Mouse (Mus musculus) neural tube, embryonic 10.5 days (tissue): ENCODE measurements at regions not wholly inside any gene's neighbourhood (a gene's known extent, or its start where the extent isn't known, plus 50 kb on each side); places are given as distances from the start of the nearest gene placed in this dataset.

Experiments used
- DNase-seq: peaks from one replicate; pipeline ENCODE4 v3.0.0-alpha.2; 2017; ENCODE audit warnings: low spot score; ENCODE audit errors: extremely low spot score

DNA sequence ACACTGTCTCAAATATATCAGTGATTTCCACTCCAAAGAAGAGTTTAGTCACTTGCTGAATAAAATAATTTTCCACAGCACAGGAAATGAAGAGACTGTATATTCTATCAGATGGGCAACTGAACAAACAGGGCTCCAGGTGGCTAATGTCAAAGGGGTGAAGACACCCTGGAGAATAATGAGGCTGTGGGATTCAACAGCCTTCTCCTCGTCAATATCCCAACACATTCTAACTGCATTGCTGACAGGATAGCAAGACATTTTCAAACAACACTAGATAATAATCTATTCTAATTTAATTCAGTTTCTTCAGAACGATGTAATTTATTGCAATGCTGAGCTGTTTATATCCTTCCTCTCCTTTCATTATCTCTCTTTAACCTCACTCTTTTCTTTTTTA is 134.4 kb upstream of the Klhl13 start:
- DNase-seq = no peak

DNA sequence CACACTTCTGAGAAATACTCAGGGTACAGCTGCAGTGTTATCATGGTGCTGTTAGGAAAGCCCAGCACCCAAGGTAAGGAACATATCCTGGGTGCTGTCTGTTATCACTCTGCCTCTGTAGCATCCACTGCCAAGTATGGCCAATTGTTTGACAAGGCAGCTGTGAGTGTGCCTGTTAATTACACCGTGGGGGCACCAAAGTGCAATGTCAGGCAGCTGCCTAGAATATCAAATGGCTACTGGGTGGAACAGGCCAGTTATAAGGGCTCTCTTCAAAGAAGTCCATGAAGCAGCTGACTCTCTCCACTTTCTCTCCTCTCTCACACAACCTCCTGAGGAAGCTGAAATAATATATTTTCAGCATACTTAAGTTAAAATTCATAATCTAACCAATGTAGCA is 130.3 kb upstream of the Klhl13 start:
- peak; percentile 12 for DNase-seq

- no peak for DNase-seq
Observed at GRCm38 (mm10) chrX:23476868-23477267, 112.0 kb upstream of the Klhl13 start.

- peak; percentile 31 for DNase-seq
Observed at GRCm38 (mm10) chrX:23466031-23466430, 101.1 kb upstream of the Klhl13 start.

DNA sequence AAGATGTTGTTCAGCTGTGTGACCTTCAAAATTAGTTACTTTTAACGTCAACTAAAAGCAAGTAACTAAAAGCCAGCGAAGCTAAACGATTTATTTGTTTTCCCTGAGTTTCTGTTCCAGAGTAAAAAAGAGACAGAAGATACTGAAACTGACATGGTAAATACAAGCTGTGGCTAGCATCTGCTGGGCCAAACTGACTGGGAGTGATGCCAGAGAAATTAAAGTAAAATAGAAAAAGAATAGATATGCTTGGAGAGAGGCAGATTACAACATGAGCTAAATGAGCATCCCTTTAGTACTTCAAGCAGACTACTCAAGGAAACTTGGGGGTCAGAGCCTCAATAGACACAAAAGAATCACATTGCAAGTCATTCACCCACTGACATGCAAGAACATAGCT is 88.7 kb upstream of the Klhl13 start:
- no peak for DNase-seq

GRCm38 (mm10) chrX:23422746-23423145 is 57.9 kb upstream of the Klhl13 start:
- no peak for DNase-seq

DNA sequence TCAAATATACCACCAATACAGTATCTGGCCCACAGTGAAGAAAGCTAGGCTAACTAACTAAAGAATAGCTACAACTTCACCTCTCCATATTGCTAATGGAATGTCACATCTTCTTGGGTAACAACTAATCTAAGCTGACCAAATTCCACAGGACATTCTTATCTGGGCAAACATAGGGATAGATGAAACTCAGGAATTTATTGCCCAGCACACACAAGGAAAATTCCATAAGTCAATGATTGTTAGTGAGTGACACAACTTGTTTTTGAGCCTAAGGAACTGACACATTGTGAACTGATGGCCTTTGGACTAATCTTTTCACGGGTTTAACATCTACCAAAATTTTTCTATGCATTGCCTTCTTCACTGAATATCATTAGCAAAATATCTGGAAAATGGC is 52.6 kb upstream of the Klhl13 start:
- no peak for DNase-seq
